Mouse (Mus musculus): Measurements from ENCODE around the gene Crim1.

DNA sequence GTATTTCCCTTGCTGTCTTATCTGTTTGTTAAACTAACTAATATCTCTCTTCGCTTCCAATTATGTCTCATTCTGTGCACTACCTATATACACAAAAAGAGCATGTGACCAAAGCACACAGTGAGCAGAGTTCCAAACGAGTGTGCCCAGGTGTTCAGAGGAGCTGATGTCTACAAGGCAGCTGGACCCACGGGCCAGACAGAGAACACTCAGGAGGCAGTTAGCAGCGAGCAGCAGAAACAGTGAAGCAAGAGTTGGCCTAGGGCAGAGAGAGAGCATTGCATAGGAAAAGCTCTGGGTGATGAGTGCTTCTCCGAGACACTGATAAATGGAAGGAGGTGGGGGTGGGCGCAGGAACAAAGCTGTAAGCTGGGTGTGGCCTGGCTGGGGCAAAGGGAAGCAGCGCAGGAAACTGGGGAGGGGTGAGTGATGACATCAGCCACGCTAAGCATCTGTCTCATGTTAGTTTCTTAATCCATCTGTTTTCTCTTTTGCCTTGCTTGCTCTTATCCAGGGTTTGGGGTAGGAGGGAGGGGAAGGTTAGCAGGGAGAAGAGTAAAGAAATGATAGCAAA, 99.0 kb downstream of the Crim1 start:
- TF ChIP-seq POLR2A (IDR thresholded peaks at IDR 0.05; ENCODE audit: low read depth, low read length): no peak
- no peak for TF ChIP-seq CTCF (IDR thresholded peaks at IDR 0.05; ENCODE audit: extremely low read depth, insufficient read length, insufficient replicate concordance, low read depth, low read length)

All from small intestine, adult 2 months (tissue).